Mouse (Mus musculus) CD4-positive, CD25-positive, alpha-beta regulatory T cell, adult 2 months (primary cell): Measurements from ENCODE around the gene Alx3.
"Not testable (repeated sequence)": the region's sequence is repeated elsewhere in the genome, so short reads cannot be mapped to it uniquely, and the experiment has no call there.

Experiments
- DNase-seq: peaks from one replicate; pipeline ENCODE4 v3.0.0-alpha.2; 2012; ENCODE audit warnings: low read depth, low spot score

Gene Alx3

GRCm38 (mm10) chr3:107622537-107622936 is 27.7 kb downstream of the Alx3 start:
- no peak for DNase-seq

GRCm38 (mm10) chr3:107624424-107624823 is 29.6 kb downstream of the Alx3 start:
- no peak for DNase-seq

GRCm38 (mm10) chr3:107625536-107625935 is 30.7 kb downstream of the Alx3 start:
- no peak for DNase-seq

- no peak for DNase-seq
Measured at GRCm38 (mm10) chr3:107626751-107627150, 31.9 kb downstream of the Alx3 start.

- no peak for DNase-seq
Measured at GRCm38 (mm10) chr3:107627641-107628040, 32.8 kb downstream of the Alx3 start.

- no peak for DNase-seq
Measured at GRCm38 (mm10) chr3:107628551-107628950, 33.7 kb downstream of the Alx3 start.

- no peak for DNase-seq
Measured at GRCm38 (mm10) chr3:107629411-107629810, 34.6 kb downstream of the Alx3 start.

- peak; percentile 58 for DNase-seq
Measured at GRCm38 (mm10) chr3:107630682-107631522, 36.1 kb downstream of the Alx3 start, which contains the start of gene Gm10961. Gene Gm10961, plus strand, starts transcription at chr3:107631322.

- DNase-seq: peak; percentile 95
Measured at GRCm38 (mm10) chr3:107631523-107631958, 36.7 kb downstream of the Alx3 start, which contains the start of gene Strip1. Gene Strip1, minus strand, starts transcription at chr3:107631694.

GRCm38 (mm10) chr3:107632786-107633185 is 38.0 kb downstream of the Alx3 start:
- no peak for DNase-seq

GRCm38 (mm10) chr3:107633906-107634305 is 39.1 kb downstream of the Alx3 start:
- DNase-seq: no peak

GRCm38 (mm10) chr3:107635836-107636235 is 41.0 kb downstream of the Alx3 start:
- no peak for DNase-seq

GRCm38 (mm10) chr3:107636236-107636635 is 41.4 kb downstream of the Alx3 start:
- no peak for DNase-seq

- DNase-seq: no peak
Measured at GRCm38 (mm10) chr3:107637606-107638172, 42.9 kb downstream of the Alx3 start.

- DNase-seq: no peak
Measured at GRCm38 (mm10) chr3:107646947-107647346, 52.1 kb downstream of the Alx3 start.

- DNase-seq: not testable (repeated sequence)
Measured at GRCm38 (mm10) chr3:107650276-107650675, 55.4 kb downstream of the Alx3 start.

- DNase-seq: no peak
Measured at GRCm38 (mm10) chr3:107652968-107653367, 58.1 kb downstream of the Alx3 start.

- DNase-seq: no peak
Measured at GRCm38 (mm10) chr3:107654861-107655260, 60.0 kb downstream of the Alx3 start.
